Mouse (Mus musculus) left cerebral cortex, postnatal 4 days (tissue): ENCODE data around the gene Olfr68. TPM values are rescaled to one million over a fixed set of nuclear protein-coding genes. Genes with fewer than 3 reads are reported as not detected.
"Not testable (repeated sequence)": the region's sequence is repeated elsewhere in the genome, so short reads cannot be mapped to it uniquely, and the experiment has no call there.

Source experiments
- DNase-seq: peaks from one replicate; pipeline ENCODE4 v3.0.0-alpha.2; 2022
- intact Hi-C: fragments of 180-260 bp; cut with DNase I; formaldehyde crosslinking; loops from one replicate; pipeline ENCODE4 v1.15.1; 2025
- total RNA-seq, 2 experiments: library from RNA; stranded (reverse); gene quantifications; 2 replicates each; pipeline ENCODE4 v1.2.3; 2021

Olfr68 gene
- total RNA-seq, 2 experiments from 2014 or later, result not detected

DNA sequence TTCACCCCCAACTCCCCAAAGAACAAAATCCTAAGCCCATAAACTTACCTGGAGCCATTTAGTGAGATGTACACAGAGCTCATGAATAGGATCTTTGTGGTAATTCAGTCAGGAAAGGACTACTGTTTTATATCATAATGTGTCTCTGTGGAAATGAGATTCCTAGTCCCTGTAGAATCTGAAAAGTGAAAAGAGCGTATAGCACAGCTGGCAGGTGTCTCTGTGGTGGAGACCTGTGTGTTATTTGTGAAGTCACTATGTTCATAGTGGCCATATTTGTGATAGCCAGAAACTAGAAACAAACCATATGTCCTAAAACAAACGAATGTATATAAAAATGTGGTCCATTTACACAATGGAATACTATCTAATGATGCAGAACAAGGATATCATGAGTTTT is 8.0 kb downstream of the Olfr68 start, which contains the start of gene Olfr69:
TSS of gene Olfr69 (minus strand) at position 101 of the 400 bp plus-strand sequence.
- intact Hi-C loops, result no loop called here
- DNase-seq, result no peak

DNA sequence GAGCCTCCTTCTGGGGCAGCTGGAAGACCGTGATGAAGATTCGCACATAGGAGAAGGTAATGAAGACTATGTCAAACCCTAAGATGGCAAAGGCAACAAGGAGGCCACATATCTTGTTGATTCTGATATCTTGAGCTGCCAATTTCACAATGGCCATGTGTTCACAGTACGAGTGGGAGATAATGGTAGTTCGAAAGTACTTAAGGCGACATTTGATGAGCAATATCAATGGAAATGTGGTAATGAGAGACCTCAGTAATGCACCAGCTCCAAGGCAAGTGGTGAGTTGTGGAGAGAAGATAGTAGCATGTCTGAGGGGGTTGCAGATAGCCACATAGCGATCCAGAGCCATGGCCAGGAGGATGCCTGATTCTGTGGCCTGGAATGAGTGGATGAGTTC is 11.8 kb downstream of the Olfr68 start:
- intact Hi-C loops, DNase-seq: not testable (repeated sequence)

DNA sequence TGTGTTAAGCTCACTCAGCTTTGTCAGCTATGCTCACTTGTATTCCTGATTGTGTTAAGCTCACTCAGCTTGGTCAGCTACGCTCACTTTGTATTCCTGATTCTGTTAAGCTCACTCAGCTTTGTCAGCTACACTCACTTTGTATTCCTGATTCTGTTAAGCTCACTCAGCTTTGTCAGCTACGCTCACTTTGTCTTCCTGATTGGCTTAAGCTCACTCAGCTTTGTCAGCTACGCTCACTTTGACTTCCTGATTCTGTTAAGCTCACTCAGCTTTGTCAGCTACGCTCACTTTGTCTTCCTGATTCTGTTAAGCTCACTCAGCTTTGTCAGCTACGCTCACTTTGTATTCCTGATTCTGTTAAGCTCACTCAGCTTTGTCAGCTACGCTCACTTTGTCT is 17.3 kb downstream of the Olfr68 start:
- DNase-seq, intact Hi-C loops: not testable (repeated sequence)

DNA sequence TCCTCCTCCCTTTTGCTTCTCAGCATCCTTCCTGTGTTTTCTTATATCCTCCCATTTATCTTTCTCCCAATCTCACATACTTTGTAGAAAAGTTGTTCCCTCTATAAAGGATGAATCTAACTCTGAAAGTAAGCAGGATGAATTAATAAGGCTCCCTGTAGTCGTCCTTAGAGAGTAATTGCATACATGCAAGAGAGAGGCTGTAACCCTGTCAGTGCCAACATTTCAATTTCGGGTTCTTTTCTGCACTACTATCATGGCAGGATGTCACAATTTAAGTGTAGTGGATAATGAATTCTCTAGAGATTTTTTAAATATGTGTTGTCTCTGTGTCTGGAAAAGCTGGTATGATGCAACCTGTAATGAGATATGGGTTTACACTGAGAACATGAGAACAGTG is 22.3 kb downstream of the Olfr68 start, which contains the start of gene Olfr630:
TSS of gene Olfr630 (minus strand) at position 101 of the 400 bp plus-strand sequence.
- DNase-seq, result no peak
- intact Hi-C loops, result no loop called here

DNA sequence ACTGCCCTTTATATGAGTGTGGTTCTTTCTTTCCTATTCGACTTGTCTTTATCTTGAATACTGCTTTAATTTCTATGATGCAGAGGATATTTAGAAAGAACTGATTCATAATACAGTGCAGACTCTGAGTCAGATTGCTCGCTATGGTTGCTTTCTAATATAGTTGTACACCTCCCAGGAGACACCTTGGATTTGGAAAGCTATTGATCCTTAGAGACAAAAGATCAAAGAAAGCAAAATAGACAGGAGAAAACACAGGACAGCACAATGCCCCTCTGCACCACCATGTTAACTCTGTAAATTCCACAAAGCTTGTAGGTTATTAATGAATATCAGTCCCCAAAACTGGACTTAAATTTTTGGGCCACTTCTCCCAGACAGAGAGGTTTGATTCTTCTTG is 34.7 kb downstream of the Olfr68 start, which contains the start of gene Olfr629:
TSS of gene Olfr629 (minus strand) at position 101 of the 400 bp plus-strand sequence.
- intact Hi-C loops, result no loop called here
- DNase-seq, result no peak

DNA sequence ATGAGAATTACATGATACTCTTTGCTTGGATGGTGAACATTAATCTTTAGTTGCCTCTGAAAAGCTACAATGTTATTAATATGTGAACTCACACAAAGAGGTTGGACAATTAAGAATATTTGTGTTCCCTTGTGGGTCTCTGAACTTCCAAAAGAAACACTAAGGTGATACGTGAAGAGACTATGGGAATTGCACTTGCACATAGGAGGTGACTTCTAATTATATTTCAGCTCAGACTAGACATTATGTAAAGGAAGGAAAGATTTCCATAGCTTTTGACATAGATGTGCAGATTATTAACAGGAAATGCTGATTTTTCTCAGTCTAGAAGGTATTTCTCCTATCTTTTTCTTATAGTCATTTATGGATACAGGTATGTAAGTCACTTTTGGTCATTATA is 49.4 kb downstream of the Olfr68 start, which contains the start of gene Olfr628:
TSS of gene Olfr628 (plus strand) at position 301 of the 400 bp plus-strand sequence.
- intact Hi-C loops, result no loop called here
- DNase-seq, result no peak

Other genes starting within 250 kb of the Olfr68 start
- gene Olfr612, start 237.0 kb downstream of the Olfr68 start, total RNA-seq, result not detected
- not detected for gene Olfr613, start 231.6 kb downstream of the Olfr68 start, total RNA-seq
- gene Olfr615, start 223.6 kb downstream of the Olfr68 start, total RNA-seq, result not detected
- not detected for gene Olfr616, start 210.6 kb downstream of the Olfr68 start, total RNA-seq
- not detected for gene Olfr617, start 206.6 kb downstream of the Olfr68 start, total RNA-seq
- gene Olfr618, start 189.6 kb downstream of the Olfr68 start, total RNA-seq, result not detected
- not detected for gene Olfr619, start 179.1 kb downstream of the Olfr68 start, total RNA-seq
- not detected for gene Olfr620, start 167.2 kb downstream of the Olfr68 start, total RNA-seq
- gene Olfr622, start 137.0 kb downstream of the Olfr68 start, total RNA-seq, result not detected
- gene Olfr623, start 116.0 kb downstream of the Olfr68 start, total RNA-seq, result not detected
- under 1 TPM in 1 of 2 experiments, not detected in 1; 0.08 TPM for gene Olfr624, start 108.5 kb downstream of the Olfr68 start, total RNA-seq
- not detected for gene Olfr625-ps1, start 97.0 kb downstream of the Olfr68 start, total RNA-seq
- not detected for gene Olfr243, start 65.0 kb downstream of the Olfr68 start, total RNA-seq
- not detected for gene Olfr628, start 49.3 kb downstream of the Olfr68 start, total RNA-seq
- not detected for gene Olfr629, start 34.8 kb downstream of the Olfr68 start, total RNA-seq
- not detected for gene Olfr630, start 22.4 kb downstream of the Olfr68 start, total RNA-seq
- not detected for gene Olfr69, start 8.1 kb downstream of the Olfr68 start, total RNA-seq
- not detected for gene Olfr67, start 12.1 kb upstream of the Olfr68 start, total RNA-seq
- 10 to 100 TPM in 1 of 2 experiments, 1 to 10 TPM in 1; 8.8 to 20.4 TPM for gene Hbb-bt, start 34.3 kb upstream of the Olfr68 start, total RNA-seq
- gene Hbb-bs, start 48.4 kb upstream of the Olfr68 start, total RNA-seq, result 100 to 1,000 TPM in 1 of 2 experiments, 10 to 100 TPM in 1; 41.0 to 135 TPM
- gene Hbb-bh2, start 60.8 kb upstream of the Olfr68 start, total RNA-seq, result not detected
- gene Hbb-bh1, start 63.5 kb upstream of the Olfr68 start, total RNA-seq, result not detected
- not detected for gene Hbb-y, start 73.5 kb upstream of the Olfr68 start, total RNA-seq
- not detected for gene Olfr66, start 106.6 kb upstream of the Olfr68 start, total RNA-seq
- gene Olfr64, start 114.8 kb upstream of the Olfr68 start, total RNA-seq, result not detected
- not detected for gene Olfr65, start 123.8 kb upstream of the Olfr68 start, total RNA-seq
- gene Olfr631, start 149.1 kb upstream of the Olfr68 start, total RNA-seq, result not detected
- not detected for gene Olfr632, start 154.6 kb upstream of the Olfr68 start, total RNA-seq
- not detected for gene Olfr633, start 164.7 kb upstream of the Olfr68 start, total RNA-seq
- under 1 TPM in 1 of 2 experiments, not detected in 1; 0.08 TPM for gene Olfr635, start 191.5 kb upstream of the Olfr68 start, total RNA-seq
- not detected for gene Olfr638, start 219.0 kb upstream of the Olfr68 start, total RNA-seq
- under 1 TPM; 0.10 to 0.38 TPM for gene Olfr639, start 237.6 kb upstream of the Olfr68 start, total RNA-seq
- gene Olfr640, start 245.9 kb upstream of the Olfr68 start, total RNA-seq, result not detected